Mouse (Mus musculus): ENCODE results near the gene Cnot1. TPM values are rescaled to one million over a fixed set of nuclear protein-coding genes. Genes with fewer than 3 reads are reported as not detected.

Gene Cnot1
- polyA plus RNA-seq, 1 experiment from 2014 or later = 49.2 TPM

DNA sequence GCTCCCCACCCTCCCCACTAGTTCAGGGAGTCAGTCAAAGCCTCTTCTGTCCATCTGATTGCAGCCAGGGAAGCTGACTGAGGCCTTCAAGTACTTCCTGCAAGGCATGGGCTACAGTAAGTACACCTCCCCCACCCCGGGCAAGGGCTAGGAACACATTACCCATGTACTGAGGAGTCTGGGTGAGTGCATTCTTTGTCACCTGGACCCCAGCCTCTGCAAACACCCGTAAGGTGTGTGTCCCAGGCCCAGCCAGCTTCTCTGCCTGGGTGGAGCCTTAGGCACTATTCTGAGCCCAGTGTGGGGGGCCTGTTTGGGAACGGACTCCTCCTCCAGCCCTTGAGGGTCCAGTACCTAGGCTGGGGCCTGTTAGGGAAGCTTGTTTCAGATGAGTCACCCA, 96.2 kb downstream of the Cnot1 start:
- no peaks in the 10 kb centered on the region for H3K9me3 ChIP-seq (replicated peaks; ENCODE audit: control insufficient read depth, low read length)

DNA sequence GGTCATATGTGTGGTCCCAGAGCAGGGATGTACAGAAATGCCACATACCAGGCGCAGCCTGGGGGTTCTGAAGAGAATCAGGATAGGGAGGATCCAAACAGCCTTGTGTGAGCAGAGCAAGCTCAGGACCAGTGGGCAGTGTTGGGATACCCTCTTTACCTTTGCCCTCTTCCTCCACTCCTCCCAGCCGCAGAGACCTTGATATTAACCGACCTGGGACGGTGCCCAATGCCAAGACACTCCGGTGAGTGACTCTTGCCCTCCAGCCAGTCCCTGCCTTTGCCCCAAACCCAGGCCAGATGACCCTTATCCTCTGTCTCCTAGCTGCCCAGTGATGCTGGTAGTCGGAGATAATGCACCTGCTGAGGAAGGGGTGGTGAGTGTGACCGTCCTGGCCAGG, 97.7 kb downstream of the Cnot1 start:
- no peak overlapping the region; the same call in 1 of the 2 replicates for H3K9ac ChIP-seq (ENCODE audit: low read length)
- peaks cover 11% of the 10 kb centered on the region for H3K4me1 ChIP-seq (ENCODE audit: control insufficient read depth, insufficient read depth, low read length)
- peaks cover 33% of the 10 kb centered on the region; the same call in 1 of the 2 replicates for H3K36me3 ChIP-seq (ENCODE audit: control insufficient read depth, insufficient read depth)
- no peak overlapping the region for H3K4me3 ChIP-seq (ENCODE audit: low read length)
- no peaks in the 10 kb centered on the region for H3K9me3 ChIP-seq (replicated peaks; ENCODE audit: control insufficient read depth, low read length)
- no peaks in the 10 kb centered on the region for H3K27me3 ChIP-seq (ENCODE audit: control insufficient read depth, insufficient read depth, low read length)
- 78% methylated on average over 7 of the region's 7 CpGs for WGBS
- no peak overlapping the region for H3K4me2 ChIP-seq (ENCODE audit: low read depth, low read length)
- no peak overlapping the region for H3K27ac ChIP-seq (ENCODE audit: low read length)
- no peak for ATAC-seq (replicated peaks; ENCODE audit: extremely low read depth, insufficient read depth, low FRiP score)

More for the DNA sequence above, 96.2 kb downstream of the Cnot1 start:
- Histone ChIP-seq H3K4me2 (ENCODE audit: low read depth, low read length) (no peak overlapping the region), H3K27me3 (ENCODE audit: control insufficient read depth, insufficient read depth, low read length) (no peaks in the 10 kb centered on the region), H3K4me1 (ENCODE audit: control insufficient read depth, insufficient read depth, low read length) (peaks cover 15% of the 10 kb centered on the region), H3K4me3 (ENCODE audit: low read length) (no peak overlapping the region), H3K27ac (ENCODE audit: low read length) (no peak overlapping the region), H3K36me3 (ENCODE audit: control insufficient read depth, insufficient read depth) (peaks cover 33% of the 10 kb centered on the region; the same call in 1 of the 2 replicates), H3K9ac (ENCODE audit: low read length) (no peak overlapping the region)
- no peak for ATAC-seq (replicated peaks; ENCODE audit: extremely low read depth, insufficient read depth, low FRiP score)
- 58% methylated on average over 3 of the region's 3 CpGs for WGBS

DNA sequence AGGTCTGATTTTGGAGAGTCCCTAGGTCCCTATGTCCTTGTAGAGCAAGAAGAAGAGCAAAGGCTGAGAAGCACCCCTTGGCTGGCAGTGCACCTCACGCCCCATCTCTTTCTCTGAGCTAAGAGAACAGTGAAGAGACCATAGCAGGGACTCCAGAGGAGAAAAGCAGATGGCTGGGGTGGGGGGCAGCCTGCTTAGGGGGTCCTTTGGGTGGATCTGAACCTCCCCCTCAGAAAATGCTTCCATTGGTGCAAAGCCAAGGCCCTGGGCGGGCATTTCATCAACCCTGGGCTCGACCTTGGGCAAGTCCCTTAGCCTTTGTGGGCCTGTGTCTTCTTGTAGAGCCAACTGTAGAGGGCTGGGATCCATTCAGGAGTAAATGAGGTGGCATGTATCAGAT, 102.7 kb downstream of the Cnot1 start:
- H3K4me1 ChIP-seq (ENCODE audit: control insufficient read depth, insufficient read depth, low read length) = peaks cover 12% of the 10 kb centered on the region
- peak overlapping the region; percentile 82 for H3K4me2 ChIP-seq (ENCODE audit: low read depth, low read length)
- H3K27me3 ChIP-seq (ENCODE audit: control insufficient read depth, insufficient read depth, low read length) = 0 out of 2 replicates have a peak, but pooled peaks cover 2% of the 10 kb centered on the region
- H3K9me3 ChIP-seq (replicated peaks; ENCODE audit: control insufficient read depth, low read length) = no peaks in the 10 kb centered on the region
- peak overlapping the region; percentile 90 for H3K27ac ChIP-seq (ENCODE audit: low read length)
- peak overlapping the region; percentile 70 for H3K4me3 ChIP-seq (ENCODE audit: low read length)
- no peak for ATAC-seq (replicated peaks; ENCODE audit: extremely low read depth, insufficient read depth, low FRiP score)
- H3K9ac ChIP-seq (ENCODE audit: low read length) = peak overlapping the region; percentile 82
- H3K36me3 ChIP-seq (ENCODE audit: control insufficient read depth, insufficient read depth) = peaks cover 15% of the 10 kb centered on the region; the same call in 1 of the 2 replicates
- 82% methylated on average over 3 of the region's 3 CpGs for WGBS

DNA sequence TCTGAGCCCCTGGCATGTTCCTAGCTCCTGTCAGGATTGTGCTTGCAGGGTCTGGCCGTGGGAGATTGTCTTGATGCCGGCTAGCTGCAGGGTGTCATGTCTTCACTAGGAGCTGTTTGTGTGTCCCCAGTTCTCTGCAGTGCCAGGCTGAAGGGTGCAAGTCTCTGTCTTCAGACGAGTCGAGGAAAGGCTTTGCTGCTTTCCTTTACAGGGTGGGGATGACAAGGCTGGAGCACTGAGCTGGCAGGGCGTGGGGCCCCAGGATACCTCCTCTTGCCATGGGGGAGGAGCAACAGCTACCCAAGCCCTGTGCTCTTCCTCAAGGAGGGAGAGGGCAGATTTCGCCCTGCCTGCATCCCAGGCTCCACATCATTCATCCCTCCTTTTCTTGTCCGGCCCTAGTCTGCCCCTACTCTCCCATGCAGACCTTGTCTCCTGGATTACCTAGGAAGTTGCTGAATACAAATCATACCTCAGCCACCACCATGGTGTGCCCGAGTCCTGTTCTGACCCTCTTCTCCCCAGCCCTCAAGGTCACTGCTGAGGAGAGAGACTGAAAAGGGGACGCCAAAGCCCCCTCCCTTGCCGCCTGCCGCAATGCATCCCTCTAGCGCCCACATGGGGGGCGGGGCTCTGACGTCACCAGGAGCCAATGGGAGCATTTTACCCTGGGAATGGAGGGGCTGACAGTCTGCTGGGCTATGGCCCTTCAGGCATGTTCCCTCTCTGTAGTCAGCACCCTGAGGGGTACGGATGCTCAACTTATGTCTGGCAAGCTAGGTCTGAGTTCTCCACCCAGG, 103.6 kb downstream of the Cnot1 start:
- WGBS = 2% methylated on average over 15 of the region's 15 CpGs

GRCm38 (mm10) chr8:95702480-95703446, 104.5 kb downstream of the Cnot1 start:
- H3K9ac ChIP-seq (ENCODE audit: low read length) = peak overlapping the region; percentile 82
- no peaks in the 10 kb centered on the region for H3K9me3 ChIP-seq (replicated peaks; ENCODE audit: control insufficient read depth, low read length)
- WGBS = 3% methylated on average over 34 of the region's 34 CpGs
- peak overlapping the region; percentile 70 for H3K4me3 ChIP-seq (ENCODE audit: low read length)
- H3K36me3 ChIP-seq (ENCODE audit: control insufficient read depth, insufficient read depth) = peaks cover 5% of the 10 kb centered on the region; the same call in 1 of the 2 replicates
- H3K27me3 ChIP-seq (ENCODE audit: control insufficient read depth, insufficient read depth, low read length) = peaks cover 3% of the 10 kb centered on the region; the same call in 1 of the 2 replicates
- peaks cover 12% of the 10 kb centered on the region for H3K4me1 ChIP-seq (ENCODE audit: control insufficient read depth, insufficient read depth, low read length)
- peak overlapping the region; percentile 82 for H3K4me2 ChIP-seq (ENCODE audit: low read depth, low read length)
- ATAC-seq (replicated peaks; ENCODE audit: extremely low read depth, insufficient read depth, low FRiP score) = peak; percentile 92
- peak overlapping the region; percentile 90 for H3K27ac ChIP-seq (ENCODE audit: low read length)

More for the DNA sequence above, 103.6 kb downstream of the Cnot1 start:
- Histone ChIP-seq H3K9ac (ENCODE audit: low read length) (peak overlapping the region; percentile 82), H3K4me2 (ENCODE audit: low read depth, low read length) (peak overlapping the region; percentile 82), H3K27ac (ENCODE audit: low read length) (peak overlapping the region; percentile 90), H3K9me3 (replicated peaks; ENCODE audit: control insufficient read depth, low read length) (no peaks in the 10 kb centered on the region), H3K36me3 (ENCODE audit: control insufficient read depth, insufficient read depth) (peaks cover 7% of the 10 kb centered on the region; the same call in 1 of the 2 replicates), H3K4me3 (ENCODE audit: low read length) (peak overlapping the region; percentile 70), H3K4me1 (ENCODE audit: control insufficient read depth, insufficient read depth, low read length) (peaks cover 12% of the 10 kb centered on the region), H3K27me3 (ENCODE audit: control insufficient read depth, insufficient read depth, low read length) (0 out of 2 replicates have a peak, but pooled peaks cover 3% of the 10 kb centered on the region)
- peak; percentile 43 for ATAC-seq (replicated peaks; ENCODE audit: extremely low read depth, insufficient read depth, low FRiP score)

DNA sequence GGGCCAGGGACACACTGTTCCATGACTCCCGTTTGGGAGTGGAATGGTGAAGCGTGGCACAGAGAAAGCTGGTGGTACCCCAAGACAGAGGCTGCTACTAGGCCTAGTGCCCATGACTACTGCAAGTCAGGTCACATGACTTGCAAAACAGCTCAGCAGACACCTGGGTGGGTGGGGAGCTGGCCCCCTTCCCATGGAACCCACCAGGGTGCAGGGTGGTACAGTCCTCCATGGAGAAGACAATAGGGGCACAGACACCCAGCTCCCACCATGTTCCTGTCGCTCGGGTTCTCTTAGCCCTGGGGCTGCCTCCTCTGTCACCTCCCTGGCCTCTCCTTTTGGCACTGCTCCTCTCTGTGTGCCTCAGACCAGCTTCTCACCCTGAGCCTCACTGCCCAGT, 105.5 kb downstream of the Cnot1 start:
- Histone ChIP-seq H3K4me2 (ENCODE audit: low read depth, low read length) (no peak overlapping the region), H3K27ac (ENCODE audit: low read length) (no peak overlapping the region), H3K36me3 (ENCODE audit: control insufficient read depth, insufficient read depth) (no peaks in the 10 kb centered on the region), H3K9ac (ENCODE audit: low read length) (no peak overlapping the region), H3K4me1 (ENCODE audit: control insufficient read depth, insufficient read depth, low read length) (peaks cover 15% of the 10 kb centered on the region), H3K27me3 (ENCODE audit: control insufficient read depth, insufficient read depth, low read length) (peaks cover 3% of the 10 kb centered on the region; the same call in 1 of the 2 replicates), H3K4me3 (ENCODE audit: low read length) (no peak overlapping the region), H3K9me3 (replicated peaks; ENCODE audit: control insufficient read depth, low read length) (no peaks in the 10 kb centered on the region)
- WGBS = 77% methylated on average over 4 of the region's 4 CpGs
- ATAC-seq (replicated peaks; ENCODE audit: extremely low read depth, insufficient read depth, low FRiP score) = no peak

DNA sequence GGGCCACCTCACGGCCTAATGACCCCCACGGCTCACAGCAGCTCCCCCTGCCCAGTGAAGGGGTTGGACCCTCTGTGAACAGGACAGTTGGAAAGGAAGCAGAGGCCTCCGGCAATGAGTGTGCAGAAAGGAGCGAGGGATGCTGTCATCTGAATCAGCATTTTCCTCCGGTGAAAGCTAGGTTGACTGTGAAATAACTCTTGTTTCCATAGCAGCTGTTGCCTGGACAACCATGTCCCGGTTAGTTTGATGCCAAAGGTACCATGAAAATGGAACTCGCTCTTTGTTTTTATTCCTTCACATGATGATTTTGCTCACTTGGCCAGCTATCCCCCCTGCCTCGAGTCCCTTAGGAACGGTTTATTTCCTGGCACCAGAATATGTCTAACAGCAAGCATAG, 107.0 kb downstream of the Cnot1 start:
- ATAC-seq (replicated peaks; ENCODE audit: extremely low read depth, insufficient read depth, low FRiP score) = no peak
- H3K27me3 ChIP-seq (ENCODE audit: control insufficient read depth, insufficient read depth, low read length) = peaks cover 3% of the 10 kb centered on the region; the same call in 1 of the 2 replicates
- no peak overlapping the region for H3K4me3 ChIP-seq (ENCODE audit: low read length)
- WGBS = 67% methylated on average over 9 of the region's 9 CpGs
- no peak overlapping the region for H3K4me2 ChIP-seq (ENCODE audit: low read depth, low read length)
- no peak overlapping the region for H3K9ac ChIP-seq (ENCODE audit: low read length)
- no peaks in the 10 kb centered on the region for H3K36me3 ChIP-seq (ENCODE audit: control insufficient read depth, insufficient read depth)
- no peaks in the 10 kb centered on the region for H3K9me3 ChIP-seq (replicated peaks; ENCODE audit: control insufficient read depth, low read length)
- H3K4me1 ChIP-seq (ENCODE audit: control insufficient read depth, insufficient read depth, low read length) = peaks cover 12% of the 10 kb centered on the region
- no peak overlapping the region for H3K27ac ChIP-seq (ENCODE audit: low read length)

DNA sequence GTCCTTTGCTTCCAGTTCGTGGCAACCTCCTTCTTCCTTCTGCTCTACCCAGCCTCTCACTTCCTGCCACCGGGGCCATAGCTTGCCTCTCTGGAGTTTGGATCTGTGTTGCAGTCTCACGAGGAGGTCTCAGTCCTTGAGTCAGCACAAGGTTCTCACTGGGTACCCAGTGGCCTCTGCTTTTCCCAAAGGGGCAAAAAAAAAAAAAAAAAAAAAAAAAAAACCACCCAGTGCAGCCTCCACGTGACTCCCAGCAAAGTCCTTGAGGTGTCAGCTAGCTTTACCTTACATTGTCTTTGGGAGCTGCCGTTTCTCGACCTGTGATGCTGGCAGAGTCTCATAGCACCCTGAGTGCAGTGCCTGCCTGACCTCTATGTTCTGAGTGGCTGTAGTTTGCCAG, 109.1 kb downstream of the Cnot1 start:
- Histone ChIP-seq H3K9ac (ENCODE audit: low read length) (no peak overlapping the region), H3K36me3 (ENCODE audit: control insufficient read depth, insufficient read depth) (no peaks in the 10 kb centered on the region), H3K4me1 (ENCODE audit: control insufficient read depth, insufficient read depth, low read length) (peaks cover 8% of the 10 kb centered on the region), H3K27me3 (ENCODE audit: control insufficient read depth, insufficient read depth, low read length) (peaks cover 3% of the 10 kb centered on the region; the same call in 1 of the 2 replicates), H3K4me3 (ENCODE audit: low read length) (no peak overlapping the region), H3K4me2 (ENCODE audit: low read depth, low read length) (no peak overlapping the region), H3K27ac (ENCODE audit: low read length) (no peak overlapping the region), H3K9me3 (replicated peaks; ENCODE audit: control insufficient read depth, low read length) (no peaks in the 10 kb centered on the region)
- 35% methylated on average over 6 of the region's 6 CpGs for WGBS
- no peak for ATAC-seq (replicated peaks; ENCODE audit: extremely low read depth, insufficient read depth, low FRiP score)
